Mouse (Mus musculus): Measurements from ENCODE around the gene Ftl1. TPM values are rescaled to one million over a fixed set of nuclear protein-coding genes. Genes with fewer than 3 reads are reported as not detected.

The Ftl1 gene
- total RNA-seq, 2 experiments from 2014 or later: 231 to 265 TPM

GRCm38 (mm10) chr7:45419859-45420614, 39.6 kb downstream of the Ftl1 start:
- DNase-seq: no peak
- intact Hi-C loops (cut with DNase I): no loop called here

DNA sequence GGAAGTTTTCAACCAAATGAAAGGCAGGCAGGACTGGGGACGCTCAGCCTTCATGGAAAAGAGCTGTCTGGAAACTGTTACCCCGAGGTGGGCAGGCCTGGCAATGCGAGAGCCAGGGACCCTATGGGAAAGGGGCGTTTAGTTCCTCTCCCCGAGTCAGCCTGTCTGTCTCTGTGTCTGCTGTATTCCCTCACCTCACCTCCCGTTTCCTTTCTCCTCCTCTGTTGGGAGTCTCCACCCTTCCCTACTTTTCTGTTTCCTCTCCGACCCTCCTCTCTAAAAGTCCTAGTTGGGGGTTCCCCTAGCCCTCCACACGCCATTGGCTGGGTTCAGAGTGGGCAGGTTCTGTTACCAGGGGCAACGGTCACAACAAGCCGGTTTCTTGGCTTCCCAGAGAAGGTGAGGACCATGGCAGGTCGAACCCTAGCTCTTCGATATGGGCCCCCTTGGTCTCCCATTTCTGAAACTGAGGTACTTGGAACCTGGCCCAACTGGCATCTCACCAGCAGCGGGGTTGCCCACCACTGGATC, 41.7 kb downstream of the Ftl1 start:
- no peak for DNase-seq
- intact Hi-C loops (cut with DNase I): no loop called here

DNA sequence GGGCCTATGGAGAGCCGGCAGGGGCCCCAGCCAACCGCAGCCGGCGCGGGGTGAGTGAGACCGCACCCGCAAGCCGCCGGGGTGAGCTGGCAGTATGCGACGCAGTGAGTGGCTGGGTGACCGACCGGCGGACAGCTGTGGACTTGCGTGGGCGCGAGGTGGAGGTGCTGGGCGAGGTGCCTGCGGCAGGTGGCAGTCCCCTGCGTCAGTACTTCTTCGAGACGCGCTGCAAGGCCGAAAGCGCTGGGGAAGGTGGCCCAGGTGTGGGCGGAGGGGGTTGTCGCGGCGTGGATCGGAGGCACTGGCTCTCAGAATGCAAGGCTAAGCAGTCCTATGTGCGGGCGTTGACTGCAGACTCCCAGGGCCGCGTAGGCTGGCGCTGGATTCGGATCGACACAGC, 44.0 kb downstream of the Ftl1 start:
- no peak for DNase-seq
- intact Hi-C loops (cut with DNase I): no loop called here

GRCm38 (mm10) chr7:45414740-45415224, 44.9 kb downstream of the Ftl1 start:
- no peak for DNase-seq
- intact Hi-C loops (cut with DNase I): no loop called here

DNA sequence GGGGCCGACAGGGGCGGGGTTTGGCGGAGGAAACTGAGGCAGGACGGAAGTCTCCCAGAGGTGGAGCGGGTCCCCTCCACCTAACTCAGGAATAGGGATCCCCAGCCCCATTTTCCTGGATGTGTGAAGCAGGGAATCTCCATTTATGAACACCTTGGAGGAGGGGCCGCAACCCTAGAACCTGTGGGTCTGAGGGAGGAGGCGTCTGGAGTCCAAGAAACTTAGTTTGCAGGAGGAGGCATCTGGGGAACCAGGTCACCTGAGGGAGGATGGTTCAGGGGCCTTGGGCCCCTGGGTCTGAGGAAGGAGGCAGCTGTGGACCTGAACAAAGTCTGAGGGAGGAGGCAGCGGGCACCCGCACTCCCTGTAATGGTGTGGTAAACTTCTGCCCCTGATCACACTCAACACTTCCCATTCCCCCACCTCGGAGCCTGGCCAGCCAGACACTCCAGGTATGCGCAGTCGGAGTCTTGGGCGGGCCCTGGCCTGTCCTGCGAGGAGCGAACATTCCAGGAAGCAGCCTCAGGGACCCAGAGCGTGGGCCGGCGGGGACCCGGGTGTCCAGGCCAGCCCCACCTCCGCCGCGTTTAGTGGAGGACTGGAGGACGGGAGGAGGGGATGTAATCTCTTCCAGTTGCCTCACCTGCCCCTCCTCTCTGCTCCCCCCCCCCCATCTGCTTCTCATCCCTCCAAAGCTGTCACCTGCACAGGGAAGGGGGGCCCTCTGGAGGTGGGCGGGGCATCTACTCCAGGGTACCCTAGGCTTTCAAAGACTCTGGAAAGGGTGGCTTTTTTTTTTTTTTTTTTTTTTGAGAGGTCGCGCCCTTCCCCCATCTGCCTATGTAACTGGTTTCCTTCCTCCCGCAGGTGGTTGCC, 45.6 kb downstream of the Ftl1 start:
- no peak for DNase-seq
- intact Hi-C loops (cut with DNase I): no loop called here

DNA sequence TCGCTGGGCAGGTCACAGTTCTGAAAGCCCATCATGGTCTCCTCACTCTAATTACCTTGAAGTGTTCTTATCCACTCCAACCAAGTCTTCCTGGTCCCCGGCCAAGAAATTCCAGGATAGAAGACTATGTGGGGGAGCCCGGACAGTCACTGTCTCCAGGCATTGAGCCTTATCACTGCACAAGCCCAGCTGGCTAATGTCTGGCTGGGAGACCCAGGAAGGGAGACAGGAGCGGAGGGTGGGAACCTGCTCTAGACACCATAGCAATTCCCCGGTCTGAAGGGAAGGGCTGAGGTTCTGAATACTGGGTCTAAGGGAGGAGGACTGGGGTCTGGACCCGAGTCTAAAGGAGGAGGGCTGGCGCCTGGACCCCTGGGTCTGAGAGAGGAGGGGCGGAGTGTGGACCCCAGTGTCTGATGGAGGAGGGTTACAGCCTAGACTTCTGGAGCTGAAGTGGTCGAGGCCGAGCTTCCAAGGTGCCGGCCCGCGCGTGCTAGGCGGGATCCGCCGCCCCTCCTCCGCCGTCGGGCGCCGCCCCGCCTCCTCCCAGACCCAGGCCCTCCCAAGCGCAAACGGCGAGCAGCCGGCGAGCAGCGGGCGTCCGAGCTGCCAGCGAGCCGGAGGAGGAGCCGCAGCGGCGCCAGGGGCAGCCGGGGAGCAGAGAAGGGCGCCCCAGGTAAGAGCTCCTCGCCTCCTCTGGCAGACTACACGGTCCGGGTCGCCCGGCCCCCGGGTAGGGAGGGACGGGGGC, 46.4 kb downstream of the Ftl1 start, which contains the start of gene Ntf5:
Gene Ntf5, plus strand, starts transcription at position 583 of the 751 bp plus-strand sequence.
- intact Hi-C loops (cut with DNase I): no loop called here
- peak; percentile 45 to 46 for DNase-seq

- intact Hi-C loops (cut with DNase I): no loop called here
- DNase-seq: no peak
Measured at GRCm38 (mm10) chr7:45412421-45412820, 47.3 kb downstream of the Ftl1 start.

DNA sequence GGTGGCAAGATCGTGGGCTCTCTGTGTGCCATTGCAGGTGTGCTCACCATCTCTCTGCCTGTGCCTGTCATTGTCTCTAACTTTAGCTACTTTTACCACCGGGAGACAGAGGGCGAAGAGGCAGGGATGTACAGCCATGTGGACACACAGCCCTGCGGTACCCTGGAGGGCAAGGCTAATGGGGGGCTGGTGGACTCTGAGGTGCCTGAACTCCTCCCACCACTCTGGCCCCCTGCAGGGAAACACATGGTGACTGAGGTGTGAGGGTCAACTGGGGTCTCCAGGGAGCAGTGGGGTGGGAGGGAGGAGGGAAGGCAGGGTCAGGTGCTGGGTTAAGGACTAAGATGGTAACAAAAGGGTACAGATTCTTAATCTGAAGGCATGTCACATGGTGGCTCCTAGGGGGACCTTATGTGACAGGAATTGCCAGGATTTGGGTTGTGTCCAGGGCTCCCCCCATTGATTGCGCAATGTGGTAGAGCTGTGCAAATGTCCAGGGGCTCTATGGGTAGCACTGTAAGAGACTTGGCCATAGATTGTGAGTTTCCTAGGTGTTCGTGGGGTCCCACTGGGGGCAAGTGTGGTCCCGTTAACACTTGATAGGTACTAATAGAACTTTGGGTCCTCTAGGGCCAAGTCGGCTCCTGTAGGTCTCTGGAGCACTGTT, 50.1 kb downstream of the Ftl1 start:
- DNase-seq: no peak
- intact Hi-C loops (cut with DNase I): no loop called here

DNA sequence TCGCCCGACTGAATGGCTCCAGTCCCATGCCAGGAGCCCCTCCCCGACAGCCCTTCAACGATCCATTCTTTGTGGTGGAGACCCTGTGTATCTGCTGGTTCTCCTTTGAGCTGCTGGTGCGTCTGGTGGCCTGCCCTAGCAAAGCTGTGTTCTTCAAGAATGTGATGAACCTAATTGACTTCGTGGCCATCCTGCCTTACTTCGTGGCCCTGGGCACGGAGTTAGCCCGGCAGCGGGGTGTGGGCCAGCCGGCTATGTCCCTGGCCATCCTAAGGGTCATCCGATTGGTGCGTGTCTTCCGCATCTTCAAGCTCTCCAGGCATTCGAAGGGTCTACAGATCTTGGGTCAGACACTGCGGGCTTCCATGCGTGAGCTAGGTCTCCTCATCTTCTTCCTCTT, 50.7 kb downstream of the Ftl1 start:
- intact Hi-C loops (cut with DNase I): no loop called here
- DNase-seq: no peak

DNA sequence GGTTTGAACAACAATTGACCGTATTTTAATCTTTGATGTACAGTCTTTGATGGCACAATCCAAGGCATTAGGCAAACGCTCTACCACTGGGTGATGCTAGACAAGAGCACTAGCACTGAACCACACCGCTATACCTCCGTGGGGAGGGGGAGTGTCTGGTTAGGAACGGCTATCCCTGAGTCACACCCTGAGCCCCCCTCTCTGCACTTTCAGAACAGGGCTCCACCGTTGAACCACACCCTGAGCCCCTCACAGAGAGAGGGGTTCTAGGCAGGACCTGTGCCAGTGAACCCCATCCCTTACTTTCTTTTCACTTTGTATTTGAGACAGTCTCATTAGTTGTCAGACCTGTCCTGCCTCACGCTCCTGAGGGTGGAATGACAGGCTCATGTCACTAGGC, 51.3 kb downstream of the Ftl1 start:
- intact Hi-C loops (cut with DNase I): no loop called here
- DNase-seq: no peak

Small RNAs within 50 kb of the gene (microRNA-seq; reads per million reads assigned to microRNA genes)
- 0 reads per million in 2 experiments for gene Gm22133

Other genes starting within 250 kb of the Ftl1 start
- not detected for gene Dkkl1, start 247.7 kb downstream of the Ftl1 start, total RNA-seq (2021)
- gene Tead2, start 244.1 kb downstream of the Ftl1 start, total RNA-seq (2021): 10 to 100 TPM; 10.1 to 14.4 TPM
- gene Cd37, start 220.8 kb downstream of the Ftl1 start, total RNA-seq (2021): 1 to 10 TPM; 3.8 to 5.5 TPM
- not detected for gene Slc6a16, start 218.8 kb downstream of the Ftl1 start, total RNA-seq (2021)
- not detected for gene Slc6a21, start 182.4 kb downstream of the Ftl1 start, total RNA-seq (2021)
- gene Trpm4, start 126.1 kb downstream of the Ftl1 start, total RNA-seq (2021): 10 to 100 TPM; 20.8 to 22.3 TPM
- gene Hrc, start 124.6 kb downstream of the Ftl1 start, total RNA-seq (2021): 100 to 1,000 TPM; 516 to 539 TPM
- gene Ppfia3, start 92.9 kb downstream of the Ftl1 start, total RNA-seq (2021): under 1 TPM; 0.22 to 0.29 TPM
- under 1 TPM; 0.90 to 0.96 TPM for gene Lin7b, start 89.3 kb downstream of the Ftl1 start, total RNA-seq (2021)
- gene Snrnp70, start 64.1 kb downstream of the Ftl1 start, total RNA-seq (2021): 100 to 1,000 TPM; 126 to 138 TPM
- 1 to 10 TPM; 1.5 to 1.7 TPM for gene Kcna7, start 54.2 kb downstream of the Ftl1 start, total RNA-seq (2021)
- gene Ntf5, start 46.2 kb downstream of the Ftl1 start, total RNA-seq (2021): under 1 TPM in 1 of 2 experiments, not detected in 1; 0.14 TPM
- not detected for gene Lhb, start 39.1 kb downstream of the Ftl1 start, total RNA-seq (2021)
- 10 to 100 TPM; 86.1 to 90.2 TPM for gene Gys1, start 25.0 kb downstream of the Ftl1 start, total RNA-seq (2021)
- gene Ruvbl2, start 21.8 kb downstream of the Ftl1 start, total RNA-seq (2021): 10 to 100 TPM; 25.3 to 26.3 TPM
- 10 to 100 TPM; 25.6 to 31.1 TPM for gene Bax, start 7.0 kb upstream of the Ftl1 start, total RNA-seq (2021)
- gene Tulp2, start 22.0 kb upstream of the Ftl1 start, total RNA-seq (2021): not detected
- 1 to 10 TPM; 2.8 to 4.6 TPM for gene Gm45808, start 26.9 kb upstream of the Ftl1 start, total RNA-seq (2021)
- 1 to 10 TPM; 4.5 to 6.0 TPM for gene Dhdh, start 28.9 kb upstream of the Ftl1 start, total RNA-seq (2021)
- gene Nucb1, start 50.5 kb upstream of the Ftl1 start, total RNA-seq (2021): 100 to 1,000 TPM; 116 to 137 TPM
- 10 to 100 TPM; 21.7 to 32.8 TPM for gene Ppp1r15a, start 66.4 kb upstream of the Ftl1 start, total RNA-seq (2021)
- 1 to 10 TPM; 1.9 to 2.1 TPM for gene Plekha4, start 66.4 kb upstream of the Ftl1 start, total RNA-seq (2021)
- under 1 TPM; 0.19 to 0.39 TPM for gene Hsd17b14, start 95.0 kb upstream of the Ftl1 start, total RNA-seq (2021)
- 10 to 100 TPM; 85.5 to 94.6 TPM for gene Bcat2, start 110.3 kb upstream of the Ftl1 start, total RNA-seq (2021)
- gene Fgf21, start 155.6 kb upstream of the Ftl1 start, total RNA-seq (2021): not detected
- gene Fut1, start 157.4 kb upstream of the Ftl1 start, total RNA-seq (2021): under 1 TPM in 1 of 2 experiments, not detected in 1; 0.12 TPM
- under 1 TPM; 0.54 to 0.67 TPM for gene Izumo1, start 161.9 kb upstream of the Ftl1 start, total RNA-seq (2021)
- 10 to 100 TPM; 42.6 to 42.8 TPM for gene Rasip1, start 167.6 kb upstream of the Ftl1 start, total RNA-seq (2021)
- gene Mamstr, start 180.1 kb upstream of the Ftl1 start, total RNA-seq (2021): 1 to 10 TPM; 6.4 to 6.9 TPM
- gene Fut2, start 206.5 kb upstream of the Ftl1 start, total RNA-seq (2021): under 1 TPM; 0.37 to 0.69 TPM
- under 1 TPM; 0.12 to 0.24 TPM for gene Ntn5, start 224.1 kb upstream of the Ftl1 start, total RNA-seq (2021)
- under 1 TPM in 1 of 2 experiments, not detected in 1; 0.12 TPM for gene Sec1, start 234.5 kb upstream of the Ftl1 start, total RNA-seq (2021)
- 1 to 10 TPM; 4.3 to 6.6 TPM for gene Car11, start 240.0 kb upstream of the Ftl1 start, total RNA-seq (2021)
- gene Dbp, start 245.2 kb upstream of the Ftl1 start, total RNA-seq (2021): 10 to 100 TPM; 24.7 to 27.1 TPM

All from heart, postnatal 14 days (tissue).